Mouse (Mus musculus): ENCODE data around the gene Ccdc88a.

- peak; percentile 81; the same call in 1 of the 2 replicates for TF ChIP-seq POLR2A (IDR thresholded peaks at IDR 0.05; ENCODE audit: borderline replicate concordance, control insufficient read depth, low read depth, low read length)
- no peak for TF ChIP-seq CTCF (IDR thresholded peaks at IDR 0.05; ENCODE audit: control insufficient read depth, insufficient read depth, low read length)
Observed at GRCm38 (mm10) chr11:29525988-29526794, 152.7 kb downstream of the Ccdc88a start, which contains the start of gene Mtif2.

Data from bone marrow, adult 2 months (tissue).